Mouse (Mus musculus): ENCODE data around the gene Mdfi.

Mdfi gene

GRCm38 (mm10) chr17:47847985-47848384 is 13.5 kb upstream of the Mdfi start:
- DNase-seq (ENCODE audit: low spot score): no peak

- DNase-seq (ENCODE audit: low spot score): no peak
Observed at GRCm38 (mm10) chr17:47845609-47846008, 11.1 kb upstream of the Mdfi start.

GRCm38 (mm10) chr17:47843465-47843864 is 9.0 kb upstream of the Mdfi start:
- no peak for DNase-seq (ENCODE audit: low spot score)

- peak; percentile 30 for DNase-seq (ENCODE audit: low spot score)
Observed at GRCm38 (mm10) chr17:47841931-47842623, 7.6 kb upstream of the Mdfi start.

- no peak for DNase-seq (ENCODE audit: low spot score)
Observed at GRCm38 (mm10) chr17:47841521-47841920, 7.0 kb upstream of the Mdfi start.

- no peak for DNase-seq (ENCODE audit: low spot score)
Observed at GRCm38 (mm10) chr17:47837808-47838207, 3.3 kb upstream of the Mdfi start.

- DNase-seq (ENCODE audit: low spot score): peak; percentile 13
Observed at GRCm38 (mm10) chr17:47833628-47834481, 636 bp downstream of the Mdfi start.

- peak; percentile 36 for DNase-seq (ENCODE audit: low spot score)
Observed at GRCm38 (mm10) chr17:47833029-47833627, 1.4 kb downstream of the Mdfi start.

GRCm38 (mm10) chr17:47832501-47833028 is 1.9 kb downstream of the Mdfi start:
- no peak for DNase-seq (ENCODE audit: low spot score)

- no peak for DNase-seq (ENCODE audit: low spot score)
Observed at GRCm38 (mm10) chr17:47831772-47832171, 2.7 kb downstream of the Mdfi start.

GRCm38 (mm10) chr17:47831161-47831560 is 3.3 kb downstream of the Mdfi start:
- DNase-seq (ENCODE audit: low spot score): no peak

GRCm38 (mm10) chr17:47821339-47821738 is 13.2 kb downstream of the Mdfi start:
- no peak for DNase-seq (ENCODE audit: low spot score)

- no peak for DNase-seq (ENCODE audit: low spot score)
Observed at GRCm38 (mm10) chr17:47818038-47818725, 16.3 kb downstream of the Mdfi start.

GRCm38 (mm10) chr17:47815446-47815845 is 19.0 kb downstream of the Mdfi start:
- no peak for DNase-seq (ENCODE audit: low spot score)

- DNase-seq (ENCODE audit: low spot score): no peak
Observed at GRCm38 (mm10) chr17:47814496-47814895, 20.0 kb downstream of the Mdfi start.

GRCm38 (mm10) chr17:47813616-47814015 is 20.9 kb downstream of the Mdfi start:
- no peak for DNase-seq (ENCODE audit: low spot score)

GRCm38 (mm10) chr17:47812200-47812599 is 22.3 kb downstream of the Mdfi start:
- DNase-seq (ENCODE audit: low spot score): no peak

- DNase-seq (ENCODE audit: low spot score): no peak
Observed at GRCm38 (mm10) chr17:47811265-47811800, 23.2 kb downstream of the Mdfi start.

- no peak for DNase-seq (ENCODE audit: low spot score)
Observed at GRCm38 (mm10) chr17:47806230-47806629, 28.3 kb downstream of the Mdfi start.

GRCm38 (mm10) chr17:47805047-47805835 is 29.2 kb downstream of the Mdfi start:
- no peak for DNase-seq (ENCODE audit: low spot score)

GRCm38 (mm10) chr17:47803662-47804061 is 30.8 kb downstream of the Mdfi start:
- DNase-seq (ENCODE audit: low spot score): no peak
